Mouse (Mus musculus): ENCODE results near the gene Ugt1a6b. TPM values are rescaled to one million over a fixed set of nuclear protein-coding genes. Genes with fewer than 3 reads are reported as not detected.

Gene Ugt1a6b
- polyA plus RNA-seq, 1 experiment = 8.5 TPM

DNA sequence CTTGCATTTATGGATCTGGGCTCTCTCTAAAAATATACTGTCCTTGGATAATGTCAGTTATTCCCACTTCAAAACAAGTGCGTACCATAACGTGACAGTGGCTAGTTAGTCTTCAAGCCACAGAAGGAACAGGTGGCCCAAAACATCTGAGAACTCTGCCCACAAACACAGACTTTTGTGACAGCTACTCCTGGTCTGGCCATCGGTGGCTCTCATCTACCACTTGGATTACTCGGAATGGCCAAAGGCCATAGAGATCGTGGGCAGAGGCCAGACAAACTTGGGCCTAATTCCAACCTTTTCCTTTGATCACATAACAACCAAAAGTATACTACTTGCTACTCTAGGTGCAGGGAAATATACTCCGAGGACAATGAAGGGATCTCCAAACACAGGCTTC lies 165.0 kb downstream of the Ugt1a6b start:
- TF ChIP-seq POLR2A (IDR thresholded peaks at IDR 0.05; ENCODE audit: low read depth, low read length) (no peak), CTCF (conservative IDR thresholded peaks at IDR 0.05; ENCODE audit: insufficient read depth, insufficient read length, low read depth, low read length) (no peak)
- 83% methylated on average over 6 of the region's 6 CpGs for WGBS
- Histone ChIP-seq H3K27me3 (replicated peaks; ENCODE audit: control insufficient read depth, insufficient read depth, low read length) (no peaks in the 10 kb centered on the region), H3K4me3 (ENCODE audit: insufficient read depth, low read depth, low read length) (no peak overlapping the region), H3K4me1 (ENCODE audit: control insufficient read depth, insufficient read depth, low read length) (no peaks in the 10 kb centered on the region), H3K36me3 (ENCODE audit: control insufficient read depth, insufficient read depth, low read length) (peaks cover 8% of the 10 kb centered on the region; the same call in 1 of the 2 replicates), H3K27ac (ENCODE audit: insufficient read depth, low read depth, low read length) (no peak overlapping the region)
- no peak for DNase-seq

Other genes starting within 250 kb of the Ugt1a6b start
- 31.4 and 32.1 TPM in 2 replicates for gene Dgkd, start 250.0 kb upstream of the Ugt1a6b start, polyA plus RNA-seq (2012; rRNA removed)
- gene Usp40, start 94.7 kb upstream of the Ugt1a6b start, polyA plus RNA-seq (2012; rRNA removed) = 10.0 and 10.1 TPM in 2 replicates
- 129 and 166 TPM in 2 replicates for gene Ugt1a10, start 47.9 kb upstream of the Ugt1a6b start, polyA plus RNA-seq (2012; rRNA removed)
- gene Ugt1a9, start 32.5 kb upstream of the Ugt1a6b start, polyA plus RNA-seq (2012; rRNA removed) = 3.2 and 5.1 TPM in 2 replicates
- 0.20 and 0.22 TPM in 2 replicates for gene Ugt1a8, start 15.4 kb upstream of the Ugt1a6b start, polyA plus RNA-seq (2012; rRNA removed)
- 85.2 and 96.9 TPM in 2 replicates for gene Ugt1a7c, start 8.2 kb upstream of the Ugt1a6b start, polyA plus RNA-seq (2012; rRNA removed)
- gene Ugt1a6a, start 31.6 kb downstream of the Ugt1a6b start, polyA plus RNA-seq (2012; rRNA removed) = 20.9 and 21.1 TPM in 2 replicates
- 0.59 and 0.90 TPM in 2 replicates for gene Ugt1a5, start 62.8 kb downstream of the Ugt1a6b start, polyA plus RNA-seq (2012; rRNA removed)
- gene Ugt1a2, start 97.3 kb downstream of the Ugt1a6b start, polyA plus RNA-seq (2012; rRNA removed) = 1,010 and 1,230 TPM in 2 replicates
- 1.6 and 1.9 TPM in 2 replicates for gene Dnajb3, start 102.5 kb downstream of the Ugt1a6b start, polyA plus RNA-seq (2012; rRNA removed)
- gene Ugt1a1, start 108.7 kb downstream of the Ugt1a6b start, polyA plus RNA-seq (2012; rRNA removed) = 25.5 and 31.7 TPM in 2 replicates
- gene Mroh2a, start 123.7 kb downstream of the Ugt1a6b start, polyA plus RNA-seq (2012; rRNA removed) = 0.08 TPM in 2 replicates
- 12.8 and 14.5 TPM in 2 replicates for gene Hjurp, start 174.4 kb downstream of the Ugt1a6b start, polyA plus RNA-seq (2012; rRNA removed)
- gene Trpm8, start 174.4 kb downstream of the Ugt1a6b start, polyA plus RNA-seq (2012; rRNA removed) = not detected in 2 replicates